Mouse (Mus musculus): ENCODE results near the gene Dclk1. TPM values are rescaled to one million over a fixed set of nuclear protein-coding genes. Genes with fewer than 3 reads are reported as not detected.

The Dclk1 gene
- polyA plus RNA-seq, 1 experiment from 2014 or later, result 277 TPM

- H3K9me3 ChIP-seq (ENCODE audit: control insufficient read depth, low read length), result no peaks in the 10 kb centered on the region
- 0 out of 2 replicates have a peak, but pooled peaks have one; percentile 32 for ATAC-seq
- H3K4me1 ChIP-seq (replicated peaks; ENCODE audit: control insufficient read depth, insufficient read depth, low read length), result peaks cover 6% of the 10 kb centered on the region; the same call in 1 of the 2 replicates
- no peak overlapping the region for H3K4me2 ChIP-seq (ENCODE audit: low read length)
- no peak overlapping the region for H3K9ac ChIP-seq (replicated peaks; ENCODE audit: low read depth, low read length)
- H3K27me3 ChIP-seq (replicated peaks; ENCODE audit: control insufficient read depth, insufficient read depth, low read length), result no peaks in the 10 kb centered on the region
- H3K36me3 ChIP-seq (ENCODE audit: control insufficient read depth, insufficient read depth), result no peaks in the 10 kb centered on the region
- 72% methylated on average over 10 of the region's 10 CpGs for WGBS
- H3K27ac ChIP-seq (ENCODE audit: low read length), result no peak overlapping the region; the same call in 1 of the 2 replicates
- no peak overlapping the region for H3K4me3 ChIP-seq (replicated peaks; ENCODE audit: low read length)
Observed at GRCm38 (mm10) chr3:55292783-55293430, 50.7 kb downstream of the Dclk1 start.

- Histone ChIP-seq H3K4me1 (replicated peaks; ENCODE audit: control insufficient read depth, insufficient read depth, low read length) (peaks cover 11% of the 10 kb centered on the region), H3K4me3 (replicated peaks; ENCODE audit: low read length) (no peak overlapping the region), H3K27ac (ENCODE audit: low read length) (no peak overlapping the region), H3K36me3 (ENCODE audit: control insufficient read depth, insufficient read depth) (no peaks in the 10 kb centered on the region), H3K9me3 (ENCODE audit: control insufficient read depth, low read length) (no peaks in the 10 kb centered on the region), H3K4me2 (ENCODE audit: low read length) (no peak overlapping the region), H3K9ac (replicated peaks; ENCODE audit: low read depth, low read length) (no peak overlapping the region), H3K27me3 (replicated peaks; ENCODE audit: control insufficient read depth, insufficient read depth, low read length) (no peaks in the 10 kb centered on the region)
- ATAC-seq, result no peak
Observed at GRCm38 (mm10) chr3:55305653-55306052, 63.5 kb downstream of the Dclk1 start.

- ATAC-seq, result no peak
- no peak overlapping the region for H3K4me2 ChIP-seq (ENCODE audit: low read length)
- WGBS, result 42% methylated on average over 7 of the region's 7 CpGs
- no peaks in the 10 kb centered on the region for H3K9me3 ChIP-seq (ENCODE audit: control insufficient read depth, low read length)
- no peak overlapping the region for H3K27ac ChIP-seq (ENCODE audit: low read length)
- no peak overlapping the region for H3K4me3 ChIP-seq (replicated peaks; ENCODE audit: low read length)
- no peak overlapping the region for H3K9ac ChIP-seq (replicated peaks; ENCODE audit: low read depth, low read length)
- H3K27me3 ChIP-seq (replicated peaks; ENCODE audit: control insufficient read depth, insufficient read depth, low read length), result no peaks in the 10 kb centered on the region
- H3K4me1 ChIP-seq (replicated peaks; ENCODE audit: control insufficient read depth, insufficient read depth, low read length), result peaks cover 15% of the 10 kb centered on the region
- H3K36me3 ChIP-seq (ENCODE audit: control insufficient read depth, insufficient read depth), result no peaks in the 10 kb centered on the region
Observed at GRCm38 (mm10) chr3:55307553-55308177, 65.5 kb downstream of the Dclk1 start.

GRCm38 (mm10) chr3:55309961-55310360 lies 67.8 kb downstream of the Dclk1 start:
- H3K9me3 ChIP-seq (ENCODE audit: control insufficient read depth, low read length), result no peaks in the 10 kb centered on the region
- 58% methylated on average over 8 of the region's 8 CpGs for WGBS
- no peak overlapping the region for H3K27ac ChIP-seq (ENCODE audit: low read length)
- no peaks in the 10 kb centered on the region for H3K36me3 ChIP-seq (ENCODE audit: control insufficient read depth, insufficient read depth)
- H3K9ac ChIP-seq (replicated peaks; ENCODE audit: low read depth, low read length), result no peak overlapping the region
- H3K4me1 ChIP-seq (replicated peaks; ENCODE audit: control insufficient read depth, insufficient read depth, low read length), result peaks cover 15% of the 10 kb centered on the region
- H3K4me2 ChIP-seq (ENCODE audit: low read length), result no peak overlapping the region
- no peak overlapping the region for H3K4me3 ChIP-seq (replicated peaks; ENCODE audit: low read length)
- H3K27me3 ChIP-seq (replicated peaks; ENCODE audit: control insufficient read depth, insufficient read depth, low read length), result no peaks in the 10 kb centered on the region
- ATAC-seq, result no peak

GRCm38 (mm10) chr3:55315827-55316226 lies 73.7 kb downstream of the Dclk1 start:
- Histone ChIP-seq H3K4me1 (replicated peaks; ENCODE audit: control insufficient read depth, insufficient read depth, low read length) (peaks cover 17% of the 10 kb centered on the region), H3K36me3 (ENCODE audit: control insufficient read depth, insufficient read depth) (no peaks in the 10 kb centered on the region), H3K9ac (replicated peaks; ENCODE audit: low read depth, low read length) (no peak overlapping the region), H3K4me3 (replicated peaks; ENCODE audit: low read length) (no peak overlapping the region), H3K27ac (ENCODE audit: low read length) (peak overlapping the region; percentile 47), H3K9me3 (ENCODE audit: control insufficient read depth, low read length) (no peaks in the 10 kb centered on the region), H3K4me2 (ENCODE audit: low read length) (no peak overlapping the region), H3K27me3 (replicated peaks; ENCODE audit: control insufficient read depth, insufficient read depth, low read length) (no peaks in the 10 kb centered on the region)
- ATAC-seq, result 0 out of 2 replicates have a peak, but pooled peaks have one; percentile 63
- WGBS, result 67% methylated on average over 8 of the region's 8 CpGs

GRCm38 (mm10) chr3:55318021-55318420 lies 75.9 kb downstream of the Dclk1 start:
- Histone ChIP-seq H3K4me3 (replicated peaks; ENCODE audit: low read length) (no peak overlapping the region), H3K9me3 (ENCODE audit: control insufficient read depth, low read length) (no peaks in the 10 kb centered on the region), H3K4me1 (replicated peaks; ENCODE audit: control insufficient read depth, insufficient read depth, low read length) (peaks cover 13% of the 10 kb centered on the region), H3K9ac (replicated peaks; ENCODE audit: low read depth, low read length) (no peak overlapping the region), H3K27ac (ENCODE audit: low read length) (no peak overlapping the region), H3K27me3 (replicated peaks; ENCODE audit: control insufficient read depth, insufficient read depth, low read length) (no peaks in the 10 kb centered on the region), H3K36me3 (ENCODE audit: control insufficient read depth, insufficient read depth) (no peaks in the 10 kb centered on the region), H3K4me2 (ENCODE audit: low read length) (no peak overlapping the region)
- WGBS, result 16% methylated on average over 1 of the region's 1 CpGs
- no peak for ATAC-seq

GRCm38 (mm10) chr3:55320572-55320971 lies 78.4 kb downstream of the Dclk1 start:
- H3K27me3 ChIP-seq (replicated peaks; ENCODE audit: control insufficient read depth, insufficient read depth, low read length), result no peaks in the 10 kb centered on the region
- no peak overlapping the region for H3K4me2 ChIP-seq (ENCODE audit: low read length)
- no peak overlapping the region for H3K4me3 ChIP-seq (replicated peaks; ENCODE audit: low read length)
- no peak overlapping the region for H3K9ac ChIP-seq (replicated peaks; ENCODE audit: low read depth, low read length)
- no peak for ATAC-seq
- no peaks in the 10 kb centered on the region for H3K9me3 ChIP-seq (ENCODE audit: control insufficient read depth, low read length)
- no peak overlapping the region for H3K27ac ChIP-seq (ENCODE audit: low read length)
- H3K36me3 ChIP-seq (ENCODE audit: control insufficient read depth, insufficient read depth), result no peaks in the 10 kb centered on the region
- H3K4me1 ChIP-seq (replicated peaks; ENCODE audit: control insufficient read depth, insufficient read depth, low read length), result peaks cover 12% of the 10 kb centered on the region
- 91% methylated on average over 3 of the region's 3 CpGs for WGBS

GRCm38 (mm10) chr3:55324029-55324428 lies 81.9 kb downstream of the Dclk1 start:
- WGBS, result 44% methylated on average over 1 of the region's 1 CpGs

GRCm38 (mm10) chr3:55330496-55330895 lies 88.3 kb downstream of the Dclk1 start:
- Histone ChIP-seq H3K27me3 (replicated peaks; ENCODE audit: control insufficient read depth, insufficient read depth, low read length) (no peaks in the 10 kb centered on the region), H3K4me3 (replicated peaks; ENCODE audit: low read length) (no peak overlapping the region), H3K9me3 (ENCODE audit: control insufficient read depth, low read length) (no peaks in the 10 kb centered on the region; the same call in 1 of the 2 replicates), H3K9ac (replicated peaks; ENCODE audit: low read depth, low read length) (no peak overlapping the region), H3K36me3 (ENCODE audit: control insufficient read depth, insufficient read depth) (no peaks in the 10 kb centered on the region; the same call in 1 of the 2 replicates), H3K4me1 (replicated peaks; ENCODE audit: control insufficient read depth, insufficient read depth, low read length) (no peaks in the 10 kb centered on the region), H3K27ac (ENCODE audit: low read length) (no peak overlapping the region), H3K4me2 (ENCODE audit: low read length) (no peak overlapping the region)
- WGBS, result 91% methylated on average over 4 of the region's 4 CpGs
- ATAC-seq, result no peak

More at GRCm38 (mm10) chr3:55324029-55324428, 81.9 kb downstream of the Dclk1 start:
- H3K36me3 ChIP-seq (ENCODE audit: control insufficient read depth, insufficient read depth), result no peaks in the 10 kb centered on the region; the same call in 1 of the 2 replicates
- no peak overlapping the region for H3K27ac ChIP-seq (ENCODE audit: low read length)
- no peaks in the 10 kb centered on the region for H3K27me3 ChIP-seq (replicated peaks; ENCODE audit: control insufficient read depth, insufficient read depth, low read length)
- no peaks in the 10 kb centered on the region for H3K4me1 ChIP-seq (replicated peaks; ENCODE audit: control insufficient read depth, insufficient read depth, low read length)
- H3K9ac ChIP-seq (replicated peaks; ENCODE audit: low read depth, low read length), result no peak overlapping the region
- no peak for ATAC-seq
- H3K4me3 ChIP-seq (replicated peaks; ENCODE audit: low read length), result no peak overlapping the region
- no peak overlapping the region for H3K4me2 ChIP-seq (ENCODE audit: low read length)
- no peaks in the 10 kb centered on the region for H3K9me3 ChIP-seq (ENCODE audit: control insufficient read depth, low read length)

Data from forebrain, embryonic 16.5 days (tissue).